34 mouse cellular contexts compared by ENCODE assay signal in the genomic region with DNA sequence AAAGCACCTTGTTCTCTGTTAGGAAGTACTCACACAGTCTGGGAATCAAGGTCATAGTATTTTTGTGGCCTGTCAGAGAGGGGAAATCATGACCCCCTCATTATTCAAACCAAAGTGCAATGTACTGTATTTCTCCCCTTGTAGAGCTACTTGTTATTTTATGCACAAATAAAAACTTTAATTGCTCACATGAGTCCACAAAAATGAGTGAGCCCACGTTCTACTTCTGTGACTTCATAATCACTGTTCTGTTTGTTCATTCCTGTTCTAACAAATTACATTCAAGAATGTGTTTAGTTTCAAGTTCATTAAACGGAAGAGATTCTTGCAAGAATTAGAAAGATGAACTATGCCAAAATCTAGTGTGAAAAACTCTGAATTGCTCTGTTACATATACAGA.
"Had no signal": no experiment of that assay in that cellular context is flagged by ENCODE, and none has a peak within 500 bp of the region (broad histone marks: within the 10 kb centered on the region; RNA-seq: fewer than 3 reads in every experiment).

No protein-coding gene starts in this region.

- H3K9me3 ChIP-seq: heart, embryonic 10.5 days; heart, embryonic 12.5 days; heart, embryonic 13.5 days; heart, embryonic 15.5 days; hindbrain, embryonic 10.5 days; hindbrain, embryonic 12.5 days; hindbrain, embryonic 13.5 days; hindbrain, embryonic 15.5 days; intestine, embryonic 15.5 days; kidney, embryonic 15.5 days had no signal

- H3K4me3 ChIP-seq: heart, embryonic 10.5 days; heart, embryonic 12.5 days; heart, embryonic 13.5 days; heart, embryonic 15.5 days; hindbrain, embryonic 10.5 days; hindbrain, embryonic 12.5 days; hindbrain, embryonic 13.5 days; hindbrain, embryonic 15.5 days; intestine, embryonic 15.5 days; kidney, embryonic 15.5 days; layer of hippocampus, adult 2 months had no signal

- H3K9ac ChIP-seq: heart, embryonic 12.5 days; heart, embryonic 13.5 days; heart, embryonic 15.5 days; hindbrain, embryonic 12.5 days; hindbrain, embryonic 13.5 days; hindbrain, embryonic 14.5 days; hindbrain, embryonic 15.5 days; intestine, embryonic 15.5 days; kidney, embryonic 15.5 days had no signal

- H3K27ac ChIP-seq: heart, embryonic 10.5 days; heart, embryonic 13.5 days; heart, embryonic 15.5 days; hindbrain, embryonic 10.5 days; hindbrain, embryonic 12.5 days; hindbrain, embryonic 13.5 days; hindbrain, embryonic 14.5 days; hindbrain, embryonic 15.5 days; hindbrain, postnatal 0 days; intestine, embryonic 15.5 days; kidney, embryonic 15.5 days; kidney, postnatal 0 days; layer of hippocampus, adult 2 months had no signal

- H3K27me3 ChIP-seq: heart, embryonic 12.5 days; heart, embryonic 13.5 days; heart, embryonic 15.5 days; hindbrain, embryonic 12.5 days; hindbrain, embryonic 13.5 days; hindbrain, embryonic 15.5 days; intestine, embryonic 15.5 days; kidney, embryonic 15.5 days had no signal

- H3K36me3 ChIP-seq: heart, embryonic 10.5 days; heart, embryonic 12.5 days; heart, embryonic 13.5 days; heart, embryonic 15.5 days; hindbrain, embryonic 10.5 days; hindbrain, embryonic 12.5 days; hindbrain, embryonic 13.5 days; hindbrain, embryonic 15.5 days; intestine, embryonic 15.5 days; kidney, embryonic 15.5 days had no signal

- H3K4me1 ChIP-seq: heart, embryonic 10.5 days; heart, embryonic 12.5 days; heart, embryonic 13.5 days; heart, embryonic 15.5 days; hindbrain, embryonic 10.5 days; hindbrain, embryonic 12.5 days; hindbrain, embryonic 13.5 days; hindbrain, embryonic 15.5 days; intestine, embryonic 15.5 days; kidney, embryonic 15.5 days had no signal

- DNase-seq: heart, postnatal 10 days; heart, postnatal 14 days; heart, postnatal 36 days; heart, postnatal 4 days; kidney, adult 11 months; kidney, adult 18-20 months; kidney, adult 2 months; kidney, adult 8-10 months; kidney, adult 9 months; kidney, postnatal 10 days; kidney, postnatal 14 days; kidney, postnatal 25 days; kidney, postnatal 4 days; layer of hippocampus, adult 9-11 months; layer of hippocampus, postnatal 36 days had no signal

- ATAC-seq: hindbrain, embryonic 16.5 days; hindbrain, postnatal 0 days; inflammation-experienced regulatory T-cells, adult 6 months; intestine, embryonic 15.5 days; intestine, embryonic 16.5 days; intestine, postnatal 0 days had no signal

- H3K4me2 ChIP-seq: heart, embryonic 11.5 days; heart, embryonic 12.5 days; heart, embryonic 13.5 days; heart, embryonic 15.5 days; hindbrain, embryonic 12.5 days; hindbrain, embryonic 13.5 days; hindbrain, embryonic 14.5 days; hindbrain, embryonic 15.5 days; intestine, embryonic 15.5 days; kidney, embryonic 15.5 days had no signal
